Mouse (Mus musculus): ENCODE results near the gene Mcf2l.

Gene Mcf2l

DNA sequence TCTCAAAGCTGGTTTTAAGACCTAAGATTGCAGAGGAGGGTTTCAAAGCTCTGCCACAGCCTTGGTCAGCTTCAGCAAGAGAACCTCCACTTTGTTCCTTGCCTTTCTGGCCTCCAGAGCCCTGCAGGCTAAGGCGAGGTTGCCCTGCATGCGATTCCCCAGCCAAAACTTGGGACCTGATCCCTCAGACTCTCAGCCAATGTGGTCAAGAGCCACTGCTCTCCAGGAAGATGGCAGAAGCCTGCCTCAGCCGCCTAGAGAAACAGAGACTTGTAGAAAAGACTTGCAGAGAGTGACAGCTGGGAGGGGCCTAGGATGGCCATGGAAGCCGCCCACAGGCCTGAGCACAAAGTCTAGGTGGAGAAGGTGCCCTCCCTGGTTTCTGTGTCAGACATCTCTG lies 1.4 kb downstream of the Mcf2l start:
- no peak for DNase-seq

DNA sequence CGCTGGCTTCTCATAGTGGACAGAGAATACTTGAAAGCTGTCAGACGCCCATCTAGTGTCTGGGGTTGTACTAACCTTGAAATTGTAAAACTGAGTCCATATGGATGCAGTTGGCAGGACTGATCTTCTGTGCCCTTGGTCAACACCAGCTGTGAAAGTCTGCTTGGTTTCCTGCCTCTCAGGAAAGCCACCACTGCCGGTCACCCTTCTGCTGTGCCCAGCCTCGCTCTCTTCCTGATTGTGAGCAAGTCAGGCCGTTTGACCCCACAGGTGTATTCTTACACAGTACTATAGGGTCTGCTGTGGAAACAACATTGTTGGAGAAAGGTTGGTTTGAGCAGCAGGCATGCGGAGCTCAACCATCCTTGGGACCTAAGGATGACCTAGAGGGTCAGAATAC lies 3.5 kb downstream of the Mcf2l start:
- DNase-seq: no peak

DNA sequence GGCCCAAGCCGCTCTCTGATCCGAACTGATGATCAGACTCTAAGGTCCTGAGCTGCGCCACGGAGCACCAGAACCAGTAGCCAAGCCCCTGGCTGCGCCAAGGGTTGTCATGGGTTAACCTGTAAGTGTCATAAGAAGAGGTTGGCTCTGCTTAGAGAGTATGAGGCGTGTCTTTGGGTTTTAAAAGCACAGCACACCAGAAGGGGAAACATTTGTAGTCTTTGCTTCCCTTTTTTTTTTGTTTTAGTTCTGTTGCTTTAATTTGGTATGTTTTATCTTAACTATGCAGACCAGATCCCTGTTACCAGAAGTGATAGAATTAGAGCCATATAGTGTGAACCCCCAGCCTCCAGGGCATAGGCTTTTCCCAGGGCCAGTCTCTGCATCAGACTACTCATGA lies 6.6 kb downstream of the Mcf2l start:
- no peak for DNase-seq

DNA sequence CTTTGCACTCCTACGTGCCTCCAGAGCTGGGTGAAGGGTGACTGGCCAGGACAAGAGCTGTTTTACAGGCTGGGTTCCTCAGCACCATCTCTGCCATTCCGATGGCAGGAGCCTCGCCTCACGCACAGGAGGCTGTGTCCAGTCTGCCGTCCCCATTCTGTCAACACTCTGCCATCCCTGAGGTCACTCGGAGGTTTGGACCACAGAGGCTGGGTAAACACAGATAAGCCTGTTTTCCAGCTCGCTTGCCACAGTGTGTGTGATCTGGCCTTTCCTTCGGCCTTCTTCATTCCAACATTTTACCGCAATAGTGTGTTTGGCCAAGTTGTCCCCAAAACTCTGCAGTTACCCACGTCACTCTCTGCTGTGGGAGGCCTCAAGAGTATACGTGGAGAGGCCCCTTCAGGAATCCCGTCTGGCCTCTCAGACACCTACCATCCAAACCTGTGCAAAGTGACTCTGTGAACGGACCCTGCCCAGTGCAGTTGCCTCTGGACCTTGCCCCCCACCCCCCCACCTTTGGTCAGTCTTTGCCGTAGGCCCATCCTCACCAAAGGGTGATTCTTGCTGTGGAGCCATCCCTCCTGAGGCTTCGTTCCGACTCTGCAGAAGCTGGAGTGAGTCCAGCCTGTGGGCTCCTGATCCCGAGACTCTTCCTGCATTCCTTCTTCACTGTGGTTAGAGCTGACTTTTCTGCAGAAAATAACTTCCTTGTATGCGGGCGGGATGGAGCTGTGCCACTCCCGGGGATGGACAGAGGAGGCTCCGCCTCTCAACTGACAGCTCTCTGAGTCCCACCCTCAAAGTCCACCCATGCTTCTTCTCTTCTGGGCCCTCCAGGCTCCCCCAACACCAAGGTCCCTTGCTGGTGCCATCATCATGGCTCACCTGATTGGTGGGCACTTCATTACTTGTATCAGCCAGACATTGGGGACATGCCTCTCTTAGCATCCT lies 9.7 kb downstream of the Mcf2l start:
- peak; percentile 24 for DNase-seq

DNA sequence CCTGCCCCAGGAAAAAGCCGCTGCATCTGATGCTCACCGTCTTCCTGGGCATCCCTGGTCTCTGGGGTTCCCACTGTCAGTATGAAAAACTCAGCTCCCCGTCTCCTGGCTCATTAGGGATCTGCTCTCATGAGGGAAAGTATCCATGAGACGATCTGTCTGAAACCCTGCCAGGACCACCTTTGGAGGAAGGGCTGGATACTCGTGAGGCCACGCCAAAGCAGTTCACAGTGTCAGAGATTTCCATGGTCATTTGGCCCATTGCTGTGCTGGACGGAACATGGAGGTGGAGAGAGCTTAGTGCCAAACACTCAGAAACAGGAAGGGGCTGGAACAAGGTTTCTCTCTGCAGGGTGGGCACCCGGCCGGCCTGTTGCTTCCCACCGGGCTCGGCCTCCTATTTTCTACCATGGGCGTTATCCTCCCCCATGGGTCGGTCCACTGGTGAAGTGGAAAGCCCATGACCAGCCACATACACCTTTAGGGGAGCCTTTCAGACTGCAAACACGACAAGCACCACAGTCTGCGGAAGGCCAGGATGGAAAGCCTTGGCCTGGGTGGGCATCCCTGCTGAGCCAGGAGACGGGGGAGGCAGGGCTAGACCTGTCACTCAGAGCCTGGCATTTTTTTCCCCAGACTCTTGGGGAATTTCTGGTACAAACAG lies 14.3 kb downstream of the Mcf2l start:
- DNase-seq: no peak

DNA sequence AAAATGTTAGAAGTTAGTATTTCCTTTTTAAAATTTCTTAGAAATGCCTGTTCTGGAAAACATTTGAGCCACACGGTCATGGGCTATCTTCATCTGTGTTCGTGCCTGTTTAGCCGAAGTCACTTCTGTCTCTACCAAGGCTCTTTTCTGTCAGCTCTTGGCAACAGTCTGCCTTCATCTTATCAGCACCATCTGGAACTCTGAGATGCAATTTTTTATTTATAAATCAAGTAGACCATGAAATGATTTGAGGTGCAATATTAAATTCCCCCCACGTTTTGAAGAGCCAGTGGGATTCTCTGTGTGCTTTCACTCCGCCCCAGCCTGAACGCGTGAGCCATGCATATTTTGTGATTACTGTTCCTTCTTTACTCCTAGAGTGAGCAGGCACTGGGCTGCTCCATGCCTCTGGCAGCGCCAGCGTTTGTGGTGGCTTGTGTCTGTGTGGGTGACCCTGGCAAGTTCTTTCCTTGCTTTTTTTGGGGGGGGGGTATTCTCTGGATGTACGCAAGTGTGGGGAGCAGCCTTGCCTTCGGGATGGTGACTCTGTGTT lies 15.5 kb downstream of the Mcf2l start:
- no peak for DNase-seq

DNA sequence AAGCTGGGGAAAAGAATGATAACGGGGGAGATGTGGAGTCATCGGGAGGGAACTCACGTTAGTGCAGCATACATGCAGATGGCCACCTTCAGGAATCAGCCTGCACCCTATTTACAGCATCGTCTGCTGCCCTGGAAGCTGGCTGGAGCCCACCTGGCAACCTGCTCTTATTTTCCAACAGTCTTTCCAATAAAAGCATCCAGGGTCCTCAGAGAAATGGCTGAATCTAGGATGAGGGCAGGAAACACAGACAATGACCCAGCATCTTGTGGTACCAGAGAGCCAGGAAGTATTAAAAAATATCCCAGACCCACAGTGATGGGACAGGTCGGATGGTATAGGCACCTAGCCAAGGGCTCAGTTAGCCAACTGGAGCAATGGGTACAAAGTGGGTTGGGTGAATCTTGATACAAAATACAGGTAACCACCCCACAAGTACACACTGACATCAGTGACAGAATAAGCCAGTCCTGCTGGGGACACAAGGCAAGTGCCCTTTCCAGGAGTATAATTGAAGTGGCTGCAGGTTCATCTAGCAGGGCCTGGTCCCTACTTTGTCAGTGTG lies 19.4 kb downstream of the Mcf2l start:
- DNase-seq: no peak

DNA sequence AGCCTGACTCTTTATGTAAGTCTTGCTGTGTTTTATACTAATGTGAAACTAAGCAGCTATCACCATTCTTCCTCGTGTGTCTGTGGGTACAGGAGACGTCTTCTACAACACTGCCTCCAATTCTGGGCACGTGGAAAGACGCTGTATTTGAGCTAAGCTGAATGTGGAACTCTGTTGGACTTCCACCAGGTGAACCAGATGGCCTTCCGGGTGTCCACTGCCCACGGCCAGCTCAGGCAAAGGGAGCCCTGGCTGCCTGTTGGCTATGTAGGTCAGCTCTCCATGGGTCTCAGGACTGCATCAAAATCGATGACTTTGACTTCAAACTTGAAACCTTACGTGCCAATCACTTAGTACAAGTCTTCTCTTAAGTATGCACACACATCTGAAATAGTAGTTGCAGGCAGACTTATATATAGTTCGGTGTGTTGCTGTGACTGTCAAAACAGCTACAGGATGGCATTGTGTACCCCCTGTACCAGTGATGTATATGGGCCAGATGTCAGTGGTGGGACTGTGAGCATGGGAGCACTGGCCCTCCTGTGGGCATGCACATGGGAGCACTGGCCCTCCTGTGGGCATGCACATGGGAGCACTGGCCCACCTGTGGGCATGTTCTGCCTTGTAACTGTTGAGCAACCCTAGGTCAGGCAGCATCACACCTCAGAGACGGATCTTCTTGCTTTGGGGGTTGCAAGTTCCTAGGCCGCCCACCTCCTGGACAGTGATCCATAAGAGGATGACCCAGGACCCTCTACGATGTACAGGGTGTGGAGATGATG lies 20.4 kb downstream of the Mcf2l start:
- DNase-seq: no peak

DNA sequence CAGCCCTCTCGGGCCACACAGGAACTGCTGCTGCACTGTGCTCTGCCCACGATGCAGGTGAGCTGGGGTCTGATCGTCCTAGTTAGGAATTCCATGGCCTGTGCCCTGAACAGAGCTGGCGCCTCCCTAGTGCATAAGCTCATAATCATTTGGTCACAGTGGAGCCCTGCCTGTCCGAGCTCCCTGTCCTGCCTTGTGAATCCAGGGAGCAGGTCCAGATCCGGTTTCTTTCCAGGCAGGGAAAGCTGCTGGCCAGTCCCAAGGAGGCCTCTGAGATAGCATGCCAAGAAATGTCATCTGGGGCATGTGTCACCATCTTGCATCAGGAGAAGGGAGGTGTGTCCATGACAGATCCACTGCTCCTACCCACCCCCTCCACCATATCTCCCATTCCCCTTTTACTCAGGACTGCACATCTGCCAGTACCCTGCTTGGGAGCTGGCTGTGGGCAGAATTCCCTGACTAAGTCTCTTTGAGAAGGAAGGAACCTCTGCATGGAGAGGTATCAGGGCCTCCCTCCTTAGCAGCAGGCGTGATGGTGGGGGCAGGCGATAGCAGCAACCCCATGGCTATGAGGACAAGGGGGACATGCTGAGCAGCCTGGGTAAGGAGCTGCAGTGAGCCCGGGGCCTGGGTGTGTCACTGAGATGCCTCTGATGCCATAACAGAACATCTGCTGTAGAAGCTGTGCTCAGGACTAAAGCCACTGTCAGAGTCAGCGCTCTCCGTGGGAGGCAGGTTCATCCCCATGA lies 21.4 kb downstream of the Mcf2l start:
- DNase-seq: no peak

DNA sequence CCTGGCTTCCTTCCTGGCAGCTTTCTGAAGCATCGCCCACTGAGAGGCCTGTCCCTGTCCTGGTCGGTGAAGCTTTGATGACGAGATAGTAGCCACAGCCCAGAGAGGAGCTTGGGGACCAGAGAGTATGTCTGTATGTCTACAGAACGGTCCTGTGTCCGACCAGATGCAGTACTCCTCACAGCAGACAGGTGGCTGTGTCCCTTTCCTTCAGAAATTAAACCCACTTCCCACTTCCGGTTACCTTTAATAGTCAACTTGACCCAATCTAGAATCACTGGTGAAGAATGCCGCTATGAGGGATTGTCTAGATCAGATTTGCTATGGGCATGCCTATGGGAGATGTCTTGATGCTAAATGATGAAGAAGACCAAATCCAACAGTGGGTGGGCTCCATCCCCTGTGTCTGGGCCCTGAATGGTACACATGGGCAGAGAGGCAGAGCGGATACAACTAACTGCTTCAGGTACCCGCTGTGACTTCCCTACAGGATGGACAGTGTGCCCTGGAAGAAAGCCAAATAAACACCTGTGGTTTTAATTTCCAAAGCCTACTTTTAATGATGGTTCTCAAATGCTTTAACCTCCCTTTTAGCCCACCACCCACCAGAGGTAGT lies 22.0 kb downstream of the Mcf2l start:
- DNase-seq: no peak

DNA sequence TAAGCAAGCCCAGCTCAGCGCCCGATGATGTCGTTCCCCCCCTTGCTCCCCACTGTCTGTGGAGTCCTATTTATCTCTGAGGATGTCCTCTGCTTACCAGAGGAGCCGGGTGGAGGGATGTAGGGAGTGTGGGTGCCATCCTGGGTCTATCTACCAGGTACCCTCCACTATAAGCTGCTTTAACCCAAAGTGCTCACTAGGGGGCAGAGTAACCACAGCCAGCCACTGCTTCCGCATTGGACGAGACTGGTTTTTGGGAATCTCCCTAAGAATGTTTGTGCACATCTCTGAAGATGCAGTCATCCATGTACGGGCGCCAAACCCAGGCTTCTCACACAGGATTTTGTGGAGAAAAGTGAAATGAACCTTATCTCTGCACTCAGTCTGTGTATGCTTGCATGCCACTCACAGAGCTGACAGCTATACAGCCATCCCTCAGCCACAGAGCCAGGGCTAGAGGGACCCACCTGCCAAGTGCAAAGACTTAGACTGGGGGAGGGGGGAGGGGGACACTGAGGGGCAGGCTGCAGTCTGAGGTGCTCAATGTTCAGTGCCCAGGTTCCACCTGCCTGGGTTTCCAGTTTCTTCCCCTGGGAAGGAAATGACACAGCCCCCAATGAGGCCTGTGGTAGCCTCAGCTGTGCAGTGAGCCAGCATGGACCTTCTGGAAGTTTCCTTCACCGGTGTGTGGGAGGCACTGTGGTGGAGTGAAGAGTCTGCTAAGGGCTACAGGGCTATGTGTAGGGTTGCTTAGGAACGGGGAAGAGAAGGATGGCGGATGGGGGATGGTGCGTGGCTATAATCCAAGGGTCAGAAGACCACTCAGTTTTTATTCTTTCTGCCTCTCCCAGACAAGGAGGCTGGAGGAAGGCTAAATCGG lies 23.1 kb downstream of the Mcf2l start:
- peak; percentile 78 for DNase-seq

DNA sequence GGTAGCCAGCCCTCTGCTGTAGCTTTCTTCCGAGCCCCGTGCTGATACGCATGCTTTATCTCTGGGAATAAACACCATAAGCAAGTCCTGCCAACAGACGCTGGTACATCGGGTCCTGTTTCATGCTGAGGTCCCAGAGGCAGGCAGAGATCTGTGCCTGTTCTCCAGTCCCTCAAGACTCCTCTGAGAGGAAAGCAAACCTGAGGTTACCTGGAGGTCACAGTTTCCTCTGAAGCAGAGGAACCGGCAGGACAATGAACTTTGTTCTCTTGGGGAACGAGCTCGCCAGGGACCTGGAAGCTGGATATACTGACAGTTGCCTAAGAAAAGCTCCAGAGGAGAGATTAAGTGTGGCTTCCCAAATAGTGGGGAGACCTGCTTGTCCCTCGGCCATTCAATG lies 24.2 kb downstream of the Mcf2l start:
- DNase-seq: no peak

DNA sequence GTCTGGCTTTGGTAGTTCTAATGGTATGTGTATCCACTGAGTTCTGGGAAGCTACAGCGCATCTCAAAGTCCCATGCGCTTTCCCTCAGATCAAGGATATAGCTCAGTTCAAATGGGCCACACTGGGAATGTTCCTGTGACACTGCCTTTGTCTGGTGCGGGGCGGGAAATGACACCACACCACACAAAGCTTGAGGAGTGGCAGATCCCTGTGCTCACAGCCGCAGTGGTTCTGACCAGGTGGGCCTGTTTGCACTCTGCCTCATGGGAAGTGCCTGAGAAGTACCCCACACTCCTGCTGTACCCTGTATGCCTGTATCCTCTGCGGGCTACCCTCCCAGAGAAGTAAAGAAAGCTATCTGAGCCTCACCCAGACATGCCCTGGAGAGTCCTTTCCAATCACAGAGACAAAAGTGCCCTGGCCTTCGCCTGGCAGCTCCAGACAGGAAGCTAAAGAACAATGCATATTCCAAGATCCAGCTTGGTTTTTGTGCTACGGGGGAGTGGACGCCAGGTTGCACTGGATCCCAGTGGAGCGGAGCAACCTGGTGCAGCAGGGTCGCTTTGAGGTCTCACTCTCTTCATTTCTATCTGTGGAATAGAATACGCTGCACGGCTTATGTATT lies 30.3 kb downstream of the Mcf2l start:
- peak; percentile 44 for DNase-seq

DNA sequence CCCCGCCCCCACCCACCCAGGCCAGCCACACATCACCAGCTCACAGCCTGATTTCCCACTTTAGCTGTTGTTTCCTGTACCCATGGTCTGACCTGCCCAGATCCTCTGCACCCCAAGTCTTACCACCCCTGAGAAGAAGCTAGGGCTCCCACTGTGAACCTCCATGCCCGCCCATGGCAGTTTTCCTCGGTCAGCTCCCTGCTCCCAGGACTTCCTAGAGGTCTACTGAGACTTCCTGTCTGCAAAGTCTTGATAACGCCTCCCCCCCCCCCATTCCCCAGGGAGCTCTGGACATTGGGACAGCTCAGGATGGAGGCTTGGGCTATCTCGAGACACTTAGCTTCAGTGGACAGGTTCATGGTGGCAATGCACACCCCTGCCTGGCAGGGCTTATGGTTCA lies 31.5 kb downstream of the Mcf2l start:
- DNase-seq: no peak

DNA sequence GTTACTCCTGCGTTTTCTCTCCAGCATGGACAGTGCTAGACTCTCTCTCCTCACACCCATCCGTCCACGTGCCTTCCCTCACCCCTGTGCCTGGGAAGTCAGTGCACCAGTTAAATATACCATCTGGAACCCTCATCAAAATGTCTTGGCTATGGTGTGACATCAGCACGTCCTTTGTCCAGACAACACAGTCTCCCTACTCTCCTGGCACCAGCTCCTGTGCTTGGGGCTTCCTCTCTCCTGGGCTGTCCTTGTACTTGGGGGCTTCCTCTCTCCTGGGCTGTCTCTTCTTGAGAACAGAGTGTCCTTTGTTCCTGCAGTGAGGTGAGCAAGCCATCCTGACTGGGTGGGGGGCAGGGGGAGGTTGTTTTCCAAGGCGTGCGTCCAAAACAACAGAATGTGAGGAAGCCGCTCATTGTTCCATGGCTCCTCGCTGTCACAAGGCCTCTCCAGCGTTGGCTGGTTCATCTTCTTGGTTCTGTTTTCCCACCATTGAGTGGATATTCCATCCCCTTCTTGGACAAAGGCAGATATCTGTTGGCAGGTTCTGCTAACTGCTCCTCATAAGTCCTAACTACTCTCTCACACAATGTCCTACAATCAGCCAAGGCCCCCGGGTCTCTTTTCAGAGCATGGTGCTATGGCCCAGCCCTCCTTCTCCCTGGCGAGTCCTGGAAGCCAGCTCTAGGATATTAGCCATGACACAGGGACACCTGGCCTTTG lies 32.2 kb downstream of the Mcf2l start:
- peak; percentile 67 for DNase-seq

DNA sequence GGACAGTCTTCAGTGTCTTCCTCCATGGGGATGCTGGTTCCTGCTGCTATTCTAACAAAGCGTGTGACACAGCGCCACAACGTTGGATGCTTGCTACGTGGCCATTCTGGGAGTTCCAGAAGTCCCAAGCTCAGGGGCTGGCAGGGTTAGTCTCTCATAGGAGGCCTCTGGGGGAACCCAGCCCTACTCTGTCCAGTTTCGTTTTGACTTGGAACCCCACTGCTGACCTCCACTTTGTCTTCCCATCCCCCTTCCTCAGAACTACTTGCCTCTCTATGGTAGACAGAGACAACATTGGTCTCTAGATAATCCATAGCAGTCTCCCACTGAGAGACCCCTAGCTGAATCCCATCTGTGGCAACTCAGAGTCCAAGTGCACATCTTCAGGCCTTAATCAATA lies 33.0 kb downstream of the Mcf2l start:
- no peak for DNase-seq

DNA sequence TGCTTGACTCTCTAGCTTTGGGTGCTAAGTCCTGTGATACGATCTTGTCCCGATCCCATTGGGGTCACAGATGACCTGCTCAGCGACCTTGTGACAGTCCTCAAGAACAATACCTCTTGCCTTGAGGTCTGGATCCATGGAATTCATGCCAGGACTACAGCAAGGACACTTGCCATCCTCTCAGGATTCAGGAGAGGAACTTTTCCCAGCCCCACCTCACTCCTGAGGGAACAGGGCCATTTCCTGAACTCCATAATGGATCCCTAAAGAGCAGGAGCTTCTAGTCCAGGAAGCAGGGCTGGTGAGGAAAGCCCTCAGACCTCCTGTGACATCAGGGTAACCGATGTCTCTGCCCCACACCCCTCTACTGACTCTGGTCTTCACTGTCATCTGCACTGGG lies 34.1 kb downstream of the Mcf2l start:
- no peak for DNase-seq

DNA sequence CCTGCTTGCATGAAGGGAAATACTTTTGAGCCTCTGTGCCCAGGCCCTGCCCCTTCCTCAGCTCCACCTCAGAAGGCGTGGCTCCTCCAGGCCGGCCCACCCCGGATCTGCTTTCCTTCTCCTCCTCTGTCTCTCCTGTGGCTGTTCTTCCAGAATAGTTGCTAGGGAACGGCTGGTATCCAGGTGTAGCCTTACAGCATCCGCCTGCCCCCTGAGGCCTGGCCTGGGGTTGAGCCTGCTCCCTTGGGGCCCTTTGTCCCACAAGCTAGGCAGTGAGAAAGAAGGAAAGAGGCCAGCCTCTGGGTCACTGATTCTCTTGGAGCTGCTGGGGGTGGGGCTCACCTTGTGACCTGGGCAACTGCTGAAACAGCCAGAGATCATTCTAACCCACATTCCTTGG lies 38.4 kb downstream of the Mcf2l start:
- DNase-seq: no peak
